Mouse (Mus musculus) bone marrow, adult 2 months (tissue): ENCODE results near the gene Mical3.

Experiments used
- CTCF ChIP-seq: fragments of 200-500 bp; IDR thresholded peaks from 2 replicates; pipeline ENCODE4 v1.5.1; 2011; ENCODE audit warnings: low read length, control low read depth; ENCODE audit not compliant: control insufficient read depth, insufficient read depth
- POLR2A ChIP-seq: fragments of 200-500 bp; IDR thresholded peaks from 2 replicates; pipeline ENCODE4 v1.6.1; 2011; ENCODE audit warnings: low read depth, mild to moderate bottlenecking, control low read depth, low read length, borderline replicate concordance; ENCODE audit not compliant: control insufficient read depth

GRCm38 (mm10) chr6:120932597-120932996 lies 198.2 kb downstream of the Mical3 start:
- TF ChIP-seq POLR2A (no peak), CTCF (no peak)
